Mouse (Mus musculus) intestine, embryonic 16.5 days (tissue): ENCODE measurements at regions not wholly inside any gene's neighbourhood (a gene's known extent, or its start where the extent isn't known, plus 50 kb on each side); places are given as distances from the start of the nearest gene placed in this dataset.

ENCODE experiments used
- ATAC-seq: fragments of 200-750 bp; cut with Nextera tagmentation; 2 replicates; pipeline ENCODE4 v1.8.0; 2017; ENCODE audit warnings: moderate TSS enrichment, moderate library complexity
- H3K27ac ChIP-seq: fragments of 300-500 bp; sonication (generic); 2 replicates; pipeline ENCODE4 v1.5.1; 2014; ENCODE audit warnings: mild to moderate bottlenecking, low read length
- H3K27me3 ChIP-seq: fragments of 300-500 bp; sonication (generic); replicated peaks from 2 replicates; pipeline ENCODE4 v1.6.1; 2014; ENCODE audit warnings: low read length, control low read depth, mixed read lengths; ENCODE audit not compliant: control insufficient read depth, insufficient read depth
- H3K36me3 ChIP-seq: fragments of 300-500 bp; sonication (generic); 2 replicates; pipeline ENCODE4 v1.6.1; 2014; ENCODE audit warnings: low read length, control low read depth; ENCODE audit not compliant: control insufficient read depth, insufficient read depth
- H3K4me1 ChIP-seq: fragments of 300-500 bp; sonication (generic); 2 replicates; pipeline ENCODE4 v1.6.1; 2014; ENCODE audit warnings: low read length, control low read depth, mixed read lengths; ENCODE audit not compliant: control insufficient read depth, insufficient read depth
- H3K4me2 ChIP-seq: fragments of 300-500 bp; sonication (generic); 2 replicates; pipeline ENCODE4 v1.6.1; 2014; ENCODE audit warnings: low read depth, low read length, control low read depth
- H3K4me3 ChIP-seq: fragments of 300-500 bp; sonication (generic); 2 replicates; pipeline ENCODE4 v1.5.1; 2014; ENCODE audit warnings: mild to moderate bottlenecking, low read length
- H3K9ac ChIP-seq: fragments of 300-500 bp; sonication (generic); 2 replicates; pipeline ENCODE4 v1.6.1; 2014; ENCODE audit warnings: low read depth, low read length
- H3K9me3 ChIP-seq: fragments of 300-500 bp; sonication (generic); 2 replicates; pipeline ENCODE4 v1.6.1; 2016; ENCODE audit warnings: low read length, control low read depth; ENCODE audit not compliant: control insufficient read depth
- WGBS: fragments of 180-500 bp; shearing (Covaris S2); extraction: QIAGEN DNeasy Blood & Tissue Kit; methylation state at CpG from one replicate; pipeline ENCODE4 v1.1.7; 2014; 5-methylcytosine and 5-hydroxymethylcytosine counted together

- WGBS: 39% methylated on average over 6 of the region's 6 CpGs
- no peak overlapping the region for H3K4me3 ChIP-seq
- H3K36me3 ChIP-seq: no peaks in the 10 kb centered on the region
- H3K4me2 ChIP-seq: no peak overlapping the region
- peaks cover 3% of the 10 kb centered on the region; the same call in 1 of the 2 replicates for H3K4me1 ChIP-seq
- ATAC-seq: peak; percentile 50; the same call in 1 of the 2 replicates
- H3K9ac ChIP-seq: no peak overlapping the region
- no peaks in the 10 kb centered on the region for H3K27me3 ChIP-seq
- H3K27ac ChIP-seq: no peak overlapping the region
- no peaks in the 10 kb centered on the region for H3K9me3 ChIP-seq
Measured at GRCm38 (mm10) chr2:48567871-48568270, 246.0 kb upstream of the Acvr2a start.

GRCm38 (mm10) chr2:48586162-48586830 is 227.6 kb upstream of the Acvr2a start:
- Histone ChIP-seq H3K9me3 (no peaks in the 10 kb centered on the region), H3K27me3 (no peaks in the 10 kb centered on the region), H3K36me3 (no peaks in the 10 kb centered on the region), H3K4me2 (no peak overlapping the region), H3K4me1 (no peaks in the 10 kb centered on the region), H3K9ac (no peak overlapping the region), H3K4me3 (no peak overlapping the region), H3K27ac (no peak overlapping the region)
- ATAC-seq: no peak
- WGBS: 72% methylated on average over 7 of the region's 7 CpGs

GRCm38 (mm10) chr2:48586831-48587169 is 227.1 kb upstream of the Acvr2a start:
- no peaks in the 10 kb centered on the region for H3K4me1 ChIP-seq
- H3K27me3 ChIP-seq: no peaks in the 10 kb centered on the region
- no peak for ATAC-seq
- no peak overlapping the region for H3K4me3 ChIP-seq
- H3K9me3 ChIP-seq: no peaks in the 10 kb centered on the region
- no peak overlapping the region for H3K4me2 ChIP-seq
- H3K27ac ChIP-seq: no peak overlapping the region
- no peak overlapping the region for H3K9ac ChIP-seq
- no peaks in the 10 kb centered on the region for H3K36me3 ChIP-seq
- WGBS: 69% methylated on average over 4 of the region's 4 CpGs

GRCm38 (mm10) chr2:48589709-48590108 is 224.2 kb upstream of the Acvr2a start:
- Histone ChIP-seq H3K9ac (no peak overlapping the region), H3K27ac (no peak overlapping the region), H3K27me3 (no peaks in the 10 kb centered on the region), H3K4me1 (no peaks in the 10 kb centered on the region), H3K9me3 (no peaks in the 10 kb centered on the region), H3K4me2 (no peak overlapping the region), H3K36me3 (no peaks in the 10 kb centered on the region), H3K4me3 (no peak overlapping the region)
- no peak for ATAC-seq

GRCm38 (mm10) chr2:48597793-48598583 is 215.9 kb upstream of the Acvr2a start:
- Histone ChIP-seq H3K4me3 (no peak overlapping the region), H3K9ac (no peak overlapping the region), H3K27me3 (no peaks in the 10 kb centered on the region), H3K4me2 (no peak overlapping the region), H3K4me1 (no peaks in the 10 kb centered on the region), H3K27ac (no peak overlapping the region), H3K9me3 (no peaks in the 10 kb centered on the region), H3K36me3 (no peaks in the 10 kb centered on the region)
- ATAC-seq: no peak
- 71% methylated on average over 5 of the region's 5 CpGs for WGBS

GRCm38 (mm10) chr2:48599367-48599766 is 214.5 kb upstream of the Acvr2a start:
- no peaks in the 10 kb centered on the region for H3K9me3 ChIP-seq
- H3K36me3 ChIP-seq: no peaks in the 10 kb centered on the region
- ATAC-seq: no peak
- no peak overlapping the region for H3K9ac ChIP-seq
- H3K27ac ChIP-seq: no peak overlapping the region
- H3K4me1 ChIP-seq: no peaks in the 10 kb centered on the region
- H3K4me3 ChIP-seq: no peak overlapping the region
- WGBS: 77% methylated on average over 5 of the region's 5 CpGs
- no peak overlapping the region for H3K4me2 ChIP-seq
- H3K27me3 ChIP-seq: no peaks in the 10 kb centered on the region

- Histone ChIP-seq H3K9ac (no peak overlapping the region), H3K4me3 (no peak overlapping the region), H3K4me1 (no peaks in the 10 kb centered on the region), H3K27ac (no peak overlapping the region), H3K4me2 (no peak overlapping the region), H3K27me3 (no peaks in the 10 kb centered on the region), H3K36me3 (no peaks in the 10 kb centered on the region), H3K9me3 (no peaks in the 10 kb centered on the region)
- WGBS: 55% methylated on average over 8 of the region's 8 CpGs
- no peak for ATAC-seq
Measured at GRCm38 (mm10) chr2:48601855-48602254, 212.1 kb upstream of the Acvr2a start.

GRCm38 (mm10) chr2:48609466-48609865 is 204.4 kb upstream of the Acvr2a start:
- no peak overlapping the region for H3K27ac ChIP-seq
- no peaks in the 10 kb centered on the region for H3K36me3 ChIP-seq
- no peak for ATAC-seq
- H3K4me3 ChIP-seq: no peak overlapping the region
- H3K4me2 ChIP-seq: no peak overlapping the region
- no peak overlapping the region for H3K9ac ChIP-seq
- no peaks in the 10 kb centered on the region for H3K9me3 ChIP-seq
- H3K27me3 ChIP-seq: no peaks in the 10 kb centered on the region
- H3K4me1 ChIP-seq: no peaks in the 10 kb centered on the region
- 88% methylated on average over 3 of the region's 3 CpGs for WGBS

- Histone ChIP-seq H3K4me2 (no peak overlapping the region), H3K4me3 (no peak overlapping the region), H3K9ac (no peak overlapping the region), H3K27ac (no peak overlapping the region), H3K9me3 (no peaks in the 10 kb centered on the region), H3K36me3 (no peaks in the 10 kb centered on the region), H3K4me1 (no peaks in the 10 kb centered on the region), H3K27me3 (no peaks in the 10 kb centered on the region)
- ATAC-seq: no peak
- WGBS: 78% methylated on average over 3 of the region's 3 CpGs
Measured at GRCm38 (mm10) chr2:48612251-48612650, 201.7 kb upstream of the Acvr2a start.
